Mouse (Mus musculus) erythroblast, adult 5-6 weeks (primary cell): ENCODE results near the gene Gm20388. TPM values are rescaled to one million over a fixed set of nuclear protein-coding genes. Genes with fewer than 3 reads are reported as not detected.

Source experiments
- ATAC-seq: replicated peaks from 2 replicates; pipeline ENCODE4 v1.8.0; 2016; ENCODE audit warnings: moderate number of reproducible peaks, mild to moderate bottlenecking, moderate TSS enrichment, inconsistent platforms; ENCODE audit not compliant: poor library complexity, low FRiP score, severe bottlenecking
- total RNA-seq, 2 experiments: library from RNA; stranded (forward) in 1 of 2; stranded (reverse) in 1 of 2; fragments of 150-400 nt in 1 of 2; fragments of 200-764, 138-1000 nt in 1 of 2; gene quantifications; 2 replicates each; pipeline versions ENCODE4 v1.2.3 to v1.2.4; 2015 to 2017; ENCODE audit warnings: low replicate concordance in 2 of 2

Gm20388 gene
- total RNA-seq, 2 experiments from 2014 or later: 2.9 to 7.8 TPM

GRCm38 (mm10) chr8:120261338-120262120, 350.9 kb downstream of the Gm20388 start:
- ATAC-seq: no peak

GRCm38 (mm10) chr8:120263879-120264278, 353.2 kb downstream of the Gm20388 start:
- no peak for ATAC-seq

GRCm38 (mm10) chr8:120264388-120264943, 353.8 kb downstream of the Gm20388 start:
- no peak for ATAC-seq

- ATAC-seq: no peak
These were observed 354.4 kb downstream of the Gm20388 start for GRCm38 (mm10) chr8:120264944-120265453.

- ATAC-seq: no peak
These were observed 354.8 kb downstream of the Gm20388 start for GRCm38 (mm10) chr8:120265471-120265870.

- ATAC-seq: no peak
These were observed 357.9 kb downstream of the Gm20388 start for GRCm38 (mm10) chr8:120268541-120268980.

- ATAC-seq: no peak
These were observed 359.8 kb downstream of the Gm20388 start for GRCm38 (mm10) chr8:120270449-120270848.

GRCm38 (mm10) chr8:120273430-120273829, 362.8 kb downstream of the Gm20388 start:
- ATAC-seq: no peak

GRCm38 (mm10) chr8:120276051-120276890, 365.6 kb downstream of the Gm20388 start:
- peak; percentile 68 for ATAC-seq

GRCm38 (mm10) chr8:120276891-120277426, 366.3 kb downstream of the Gm20388 start:
- no peak for ATAC-seq

- ATAC-seq: no peak
These were observed 367.4 kb downstream of the Gm20388 start for GRCm38 (mm10) chr8:120278009-120278408.

GRCm38 (mm10) chr8:120279418-120279817, 368.8 kb downstream of the Gm20388 start:
- ATAC-seq: no peak

- ATAC-seq: peak; percentile 58; the same call in 1 of the 2 replicates
These were observed 370.8 kb downstream of the Gm20388 start for GRCm38 (mm10) chr8:120281487-120281886.

GRCm38 (mm10) chr8:120282465-120282864, 371.8 kb downstream of the Gm20388 start:
- no peak for ATAC-seq

GRCm38 (mm10) chr8:120284265-120284664, 373.6 kb downstream of the Gm20388 start:
- no peak for ATAC-seq

- no peak for ATAC-seq
These were observed 374.4 kb downstream of the Gm20388 start for GRCm38 (mm10) chr8:120285033-120285432.

- no peak for ATAC-seq
These were observed 375.2 kb downstream of the Gm20388 start for GRCm38 (mm10) chr8:120285878-120286277.

GRCm38 (mm10) chr8:120288122-120288908, 377.7 kb downstream of the Gm20388 start:
- ATAC-seq: peak; percentile 65

- ATAC-seq: no peak
These were observed 378.6 kb downstream of the Gm20388 start for GRCm38 (mm10) chr8:120289191-120289590.
